Mouse (Mus musculus) hindbrain, embryonic 14.5 days (tissue): ENCODE data around the gene Adgrg7. TPM values are rescaled to one million over a fixed set of nuclear protein-coding genes. Genes with fewer than 3 reads are reported as not detected.

ENCODE experiments used
- ATAC-seq: fragments of 200-750 bp; cut with Nextera tagmentation; 2 replicates; pipeline ENCODE4 v1.8.0; 2017; ENCODE audit warnings: moderate number of reproducible peaks, mild to moderate bottlenecking, moderate TSS enrichment, moderate library complexity; ENCODE audit not compliant: low FRiP score
- DNase-seq: peaks from one replicate; pipeline ENCODE4 v3.0.0-alpha.2; 2015; ENCODE audit warnings: low spot score
- H3K27ac ChIP-seq: fragments of 300-500 bp; sonication (generic); 2 replicates; pipeline ENCODE4 v1.5.1; 2014; ENCODE audit warnings: mild to moderate bottlenecking, moderate library complexity
- H3K27me3 ChIP-seq: fragments of 300-500 bp; sonication (generic); 2 replicates; pipeline ENCODE4 v1.6.1; 2014; ENCODE audit warnings: mild to moderate bottlenecking, low read length, mixed read lengths; ENCODE audit not compliant: control insufficient read depth, insufficient read depth
- H3K36me3 ChIP-seq: fragments of 300-500 bp; sonication (generic); replicated peaks from 2 replicates; pipeline ENCODE4 v1.6.1; 2014; ENCODE audit not compliant: control insufficient read depth, insufficient read depth
- H3K4me1 ChIP-seq: fragments of 300-500 bp; sonication (generic); replicated peaks from 2 replicates; pipeline ENCODE4 v1.6.1; 2014; ENCODE audit warnings: antibody characterized with exemption, low read length, mixed read lengths; ENCODE audit not compliant: control insufficient read depth, insufficient read depth
- H3K4me2 ChIP-seq: fragments of 300-500 bp; sonication (generic); replicated peaks from 2 replicates; pipeline ENCODE4 v1.6.1; 2014; ENCODE audit warnings: mild to moderate bottlenecking, moderate library complexity
- H3K4me3 ChIP-seq: fragments of 300-500 bp; sonication (generic); replicated peaks from 2 replicates; pipeline ENCODE4 v1.5.1; 2014; ENCODE audit warnings: mild to moderate bottlenecking, low read length
- H3K9ac ChIP-seq: fragments of 300-500 bp; sonication (generic); 2 replicates; pipeline ENCODE4 v1.6.1; 2014
- H3K9me3 ChIP-seq: fragments of 300-500 bp; sonication (generic); 2 replicates; pipeline ENCODE4 v1.6.1; 2016; ENCODE audit warnings: low read length; ENCODE audit not compliant: control insufficient read depth
- WGBS: fragments of 180-500 bp; shearing (Covaris S2); extraction: QIAGEN DNeasy Blood & Tissue Kit; methylation state at CpG from one replicate; pipeline ENCODE4 v1.1.7; 2014; 5-methylcytosine and 5-hydroxymethylcytosine counted together
- polyA plus RNA-seq: library from polyadenylated mRNA; unstranded; fragments of >200 nt; fragmentation: Nextera tagmentation; extraction: Ambion mirVana; gene quantifications from 2 replicates; pipeline ENCODE4 v1.2.1, GENCODE M21; 2014

The Adgrg7 gene
- polyA plus RNA-seq, 1 experiment from 2014 or later = not detected

- WGBS = 76% methylated on average over 8 of the region's 8 CpGs
- Histone ChIP-seq H3K36me3 (peaks cover 18% of the 10 kb centered on the region), H3K9ac (no peak overlapping the region), H3K27ac (no peak overlapping the region), H3K9me3 (no peaks in the 10 kb centered on the region), H3K27me3 (no peaks in the 10 kb centered on the region), H3K4me1 (no peaks in the 10 kb centered on the region), H3K4me3 (no peak overlapping the region), H3K4me2 (no peak overlapping the region)
- no peak for DNase-seq
- ATAC-seq = no peak
These were observed 114.5 kb downstream of the Adgrg7 start for GRCm38 (mm10) chr16:56681010-56681645.

GRCm38 (mm10) chr16:56677146-56677545 is 118.5 kb downstream of the Adgrg7 start:
- Histone ChIP-seq H3K4me1 (no peaks in the 10 kb centered on the region), H3K36me3 (no peaks in the 10 kb centered on the region), H3K27ac (no peak overlapping the region), H3K9ac (no peak overlapping the region), H3K9me3 (no peaks in the 10 kb centered on the region), H3K4me2 (no peak overlapping the region), H3K27me3 (no peaks in the 10 kb centered on the region), H3K4me3 (no peak overlapping the region)
- ATAC-seq (peak; percentile 17; the same call in 1 of the 2 replicates), DNase-seq (peak; percentile 42)
- 79% methylated on average over 4 of the region's 4 CpGs for WGBS

Other genes starting within 250 kb of the Adgrg7 start
- gene Tfg, start 78.4 kb downstream of the Adgrg7 start, polyA plus RNA-seq = 161 and 188 TPM in 2 replicates
- gene Tmem45a, start 90.3 kb upstream of the Adgrg7 start, polyA plus RNA-seq = 7.8 and 9.8 TPM in 2 replicates
- gene Lnp1, start 132.2 kb upstream of the Adgrg7 start, polyA plus RNA-seq = 0.31 and 0.77 TPM in 2 replicates